Mouse (Mus musculus): ENCODE measurements at regions not wholly inside any gene's neighbourhood (a gene's known extent, or its start where the extent isn't known, plus 50 kb on each side); places are given as distances from the start of the nearest gene placed in this dataset.
A peak's percentile ranks its signal among the peaks of the same experiment; 100 is the strongest.

DNA sequence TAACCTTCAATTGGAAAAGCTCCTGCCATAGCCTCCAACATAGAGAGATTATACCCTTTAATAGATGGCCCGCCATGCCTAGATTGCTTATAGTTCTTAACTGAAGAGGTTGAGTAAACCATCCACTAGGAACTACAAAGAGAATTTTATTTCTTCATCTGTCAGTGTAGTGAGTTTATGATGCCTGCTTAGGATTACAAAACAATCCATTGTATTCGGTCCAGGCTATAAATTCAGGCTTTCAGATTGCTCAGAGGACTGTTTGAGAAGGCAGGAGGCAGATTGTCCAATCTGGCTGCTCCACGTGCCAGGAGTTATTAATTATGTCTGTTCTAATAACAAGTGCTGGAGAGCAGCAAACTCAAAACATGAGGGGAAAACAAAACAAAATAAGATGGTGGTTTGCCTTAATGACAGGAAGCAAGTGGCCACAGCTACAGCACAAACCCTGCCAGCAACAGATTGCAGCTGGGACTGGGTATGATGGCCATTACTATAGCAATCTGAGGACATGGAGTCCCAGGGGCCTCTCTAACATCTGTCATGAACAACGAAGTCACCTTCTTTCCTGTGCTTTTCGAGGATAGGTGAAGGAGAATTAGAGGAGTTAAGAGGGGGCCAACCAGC lies 154.4 kb upstream of the Bcl6 start:
- H3K27me3 ChIP-seq (ENCODE audit: poor library complexity, severe bottlenecking), result no peaks in the 10 kb centered on the region
- no peaks in the 10 kb centered on the region for H3K4me1 ChIP-seq
- no peak for DNase-seq (ENCODE audit: extremely low spot score, low spot score)
- WGBS, result 79% methylated on average over 5 of the region's 5 CpGs
- H3K9me3 ChIP-seq, result no peaks in the 10 kb centered on the region
- no peak overlapping the region for H3K27ac ChIP-seq
- H3K4me3 ChIP-seq, result no peak overlapping the region
- H3K36me3 ChIP-seq (replicated peaks), result no peaks in the 10 kb centered on the region

GRCm38 (mm10) chr16:24139109-24139508 lies 150.5 kb upstream of the Bcl6 start:
- 83% methylated on average over 3 of the region's 3 CpGs for whole genome bisulfite sequencing
- H3K27me3 ChIP-seq (ENCODE audit: poor library complexity, severe bottlenecking), result no peaks in the 10 kb centered on the region

GRCm38 (mm10) chr16:24137266-24138033 lies 148.8 kb upstream of the Bcl6 start:
- Histone ChIP-seq H3K27me3 (ENCODE audit: poor library complexity, severe bottlenecking) (no peaks in the 10 kb centered on the region), H3K36me3 (replicated peaks) (no peaks in the 10 kb centered on the region), H3K4me1 (peaks cover 29% of the 10 kb centered on the region), H3K4me3 (no peak overlapping the region), H3K9me3 (no peaks in the 10 kb centered on the region), H3K27ac (no peak overlapping the region)
- no peak for DNase-seq (ENCODE audit: extremely low spot score, low spot score)
- 66% methylated on average over 7 of the region's 7 CpGs for WGBS

More at GRCm38 (mm10) chr16:24139109-24139508, 150.5 kb upstream of the Bcl6 start:
- H3K4me3 ChIP-seq, result no peak overlapping the region
- H3K36me3 ChIP-seq (replicated peaks), result no peaks in the 10 kb centered on the region
- no peak for DNase-seq (ENCODE audit: extremely low spot score, low spot score)
- peaks cover 18% of the 10 kb centered on the region for H3K4me1 ChIP-seq
- no peak overlapping the region for H3K27ac ChIP-seq
- no peaks in the 10 kb centered on the region for H3K9me3 ChIP-seq

DNA sequence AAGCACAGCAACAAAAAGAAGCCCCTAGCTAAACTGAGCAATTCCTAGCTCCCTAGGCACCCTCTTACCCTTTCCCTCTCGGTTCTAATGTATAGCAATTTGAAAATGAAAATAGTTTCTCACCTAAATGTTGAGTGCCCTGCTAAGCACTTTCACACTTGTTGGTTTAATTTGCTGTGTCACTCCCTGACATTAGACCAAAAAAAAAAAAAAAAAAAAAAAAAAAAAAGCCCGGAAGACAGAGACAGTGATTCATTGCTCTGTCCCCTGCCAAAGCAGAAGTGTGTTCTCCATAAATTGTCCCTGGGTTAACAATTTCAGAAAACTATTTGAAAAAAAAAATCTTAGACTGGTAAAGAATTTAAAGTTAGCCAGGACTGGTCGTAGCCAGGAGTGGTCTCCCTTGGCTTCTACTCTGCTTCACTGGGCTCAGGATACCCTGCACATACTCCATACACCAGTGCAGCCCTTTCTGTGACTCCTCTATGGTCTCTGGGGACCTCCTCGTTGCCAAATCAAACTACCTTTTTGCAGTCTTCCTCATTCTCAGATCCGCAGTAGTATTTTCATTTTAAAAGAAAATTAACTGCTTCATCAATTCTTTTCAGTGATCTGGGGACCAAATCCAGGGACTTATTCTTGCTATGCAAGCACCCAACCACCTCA lies 148.0 kb upstream of the Bcl6 start:
- no peak for DNase-seq (ENCODE audit: extremely low spot score, low spot score)
- H3K27ac ChIP-seq, result no peak overlapping the region
- 65% methylated on average over 5 of the region's 5 CpGs for WGBS
- no peaks in the 10 kb centered on the region for H3K36me3 ChIP-seq (replicated peaks)
- no peak overlapping the region for H3K4me3 ChIP-seq
- H3K27me3 ChIP-seq (ENCODE audit: poor library complexity, severe bottlenecking), result no peaks in the 10 kb centered on the region
- H3K9me3 ChIP-seq, result no peaks in the 10 kb centered on the region
- peaks cover 29% of the 10 kb centered on the region for H3K4me1 ChIP-seq

DNA sequence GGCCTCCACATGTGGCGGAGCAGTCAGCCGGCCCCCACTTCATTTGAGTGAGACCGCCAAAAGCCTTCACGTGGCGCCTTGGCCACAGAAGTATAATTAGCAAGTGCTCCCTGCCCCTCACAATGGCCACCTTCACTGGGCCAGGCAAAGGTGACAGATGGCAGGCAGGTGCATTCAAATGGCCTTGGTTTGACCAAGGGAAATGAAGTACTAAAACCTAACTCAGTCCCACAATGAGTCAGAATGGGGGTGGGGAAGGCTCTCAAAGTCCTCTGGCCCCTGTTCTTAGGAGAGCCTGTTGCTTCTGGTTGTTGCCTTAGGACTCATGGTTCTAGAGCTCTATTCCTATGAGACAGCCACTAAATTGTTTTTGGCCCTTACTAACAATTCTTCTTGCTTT lies 147.2 kb upstream of the Bcl6 start:
- Histone ChIP-seq H3K4me3 (no peak overlapping the region), H3K4me1 (peaks cover 29% of the 10 kb centered on the region), H3K27me3 (ENCODE audit: poor library complexity, severe bottlenecking) (no peaks in the 10 kb centered on the region), H3K36me3 (replicated peaks) (no peaks in the 10 kb centered on the region), H3K9me3 (no peaks in the 10 kb centered on the region), H3K27ac (no peak overlapping the region)
- 96% methylated on average over 5 of the region's 5 CpGs for WGBS
- no peak for DNase-seq (ENCODE audit: extremely low spot score, low spot score)

DNA sequence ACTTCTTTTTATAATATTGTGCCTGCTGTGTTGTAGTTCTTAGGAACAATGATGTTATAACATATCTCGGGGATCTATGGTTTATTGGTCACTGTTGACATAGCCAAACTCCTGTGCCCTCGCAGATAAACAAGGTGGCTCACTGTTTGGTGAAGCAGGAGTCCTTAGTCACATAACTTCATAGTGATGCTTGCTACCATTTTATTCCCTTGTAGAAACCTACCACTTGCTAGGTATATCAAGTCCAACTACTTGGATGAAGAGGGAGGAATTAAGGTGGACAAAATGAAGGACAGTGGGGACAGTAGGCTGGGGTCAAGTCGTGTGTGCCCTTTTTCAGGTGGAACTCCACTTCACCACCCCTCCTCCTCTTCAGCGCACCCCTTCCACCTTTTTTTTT lies 146.7 kb upstream of the Bcl6 start:
- Histone ChIP-seq H3K27me3 (ENCODE audit: poor library complexity, severe bottlenecking) (no peaks in the 10 kb centered on the region), H3K4me3 (no peak overlapping the region), H3K4me1 (peaks cover 29% of the 10 kb centered on the region), H3K9me3 (no peaks in the 10 kb centered on the region), H3K36me3 (replicated peaks) (no peaks in the 10 kb centered on the region), H3K27ac (no peak overlapping the region)
- no peak for DNase-seq (ENCODE audit: extremely low spot score, low spot score)
- WGBS, result 92% methylated on average over 3 of the region's 4 CpGs

DNA sequence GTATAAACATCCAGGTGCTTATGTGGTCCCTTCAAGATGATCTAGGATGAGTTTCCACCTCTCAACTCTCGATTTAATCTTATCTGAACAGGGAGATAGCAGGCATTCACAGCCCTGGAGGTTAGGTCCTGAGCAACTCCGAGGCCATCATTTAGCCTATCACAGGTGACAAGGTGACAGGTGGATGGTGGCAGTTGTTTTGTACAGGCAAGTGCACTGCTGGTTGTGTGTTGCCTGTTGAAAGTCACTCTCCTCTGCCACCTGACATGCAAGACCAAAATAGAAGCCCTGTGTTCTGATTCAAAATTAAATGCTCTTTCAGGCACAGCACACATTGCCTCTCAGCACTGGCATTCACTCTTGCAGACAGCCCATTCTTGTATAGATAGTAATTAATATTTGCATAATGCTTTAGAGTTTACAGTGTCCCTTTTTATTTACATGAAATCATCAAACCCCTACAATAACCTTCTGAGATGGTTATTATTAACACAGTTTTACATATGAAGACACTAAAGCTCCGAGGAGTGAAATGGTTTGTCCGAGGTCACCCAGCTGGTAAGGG lies 145.9 kb upstream of the Bcl6 start:
- Histone ChIP-seq H3K4me3 (no peak overlapping the region), H3K4me1 (peaks cover 29% of the 10 kb centered on the region), H3K9me3 (no peaks in the 10 kb centered on the region), H3K27me3 (ENCODE audit: poor library complexity, severe bottlenecking) (no peaks in the 10 kb centered on the region), H3K27ac (no peak overlapping the region), H3K36me3 (replicated peaks) (no peaks in the 10 kb centered on the region)
- DNase-seq (ENCODE audit: extremely low spot score, low spot score), result no peak
- 89% methylated on average over 4 of the region's 4 CpGs for WGBS

GRCm38 (mm10) chr16:24130646-24131045 lies 142.0 kb upstream of the Bcl6 start:
- H3K27ac ChIP-seq, result no peak overlapping the region
- H3K27me3 ChIP-seq (ENCODE audit: poor library complexity, severe bottlenecking), result no peaks in the 10 kb centered on the region
- DNase-seq (ENCODE audit: extremely low spot score, low spot score), result no peak
- peaks cover 27% of the 10 kb centered on the region for H3K4me1 ChIP-seq
- H3K9me3 ChIP-seq, result no peaks in the 10 kb centered on the region
- H3K36me3 ChIP-seq (replicated peaks), result no peaks in the 10 kb centered on the region
- no peak overlapping the region for H3K4me3 ChIP-seq

GRCm38 (mm10) chr16:24129701-24130100 lies 141.0 kb upstream of the Bcl6 start:
- peaks cover 27% of the 10 kb centered on the region for H3K4me1 ChIP-seq
- no peak for DNase-seq (ENCODE audit: extremely low spot score, low spot score)
- WGBS, result 90% methylated on average over 4 of the region's 4 CpGs
- H3K27me3 ChIP-seq (ENCODE audit: poor library complexity, severe bottlenecking), result no peaks in the 10 kb centered on the region
- no peaks in the 10 kb centered on the region for H3K9me3 ChIP-seq
- H3K4me3 ChIP-seq, result no peak overlapping the region
- no peak overlapping the region for H3K27ac ChIP-seq
- no peaks in the 10 kb centered on the region for H3K36me3 ChIP-seq (replicated peaks)

DNA sequence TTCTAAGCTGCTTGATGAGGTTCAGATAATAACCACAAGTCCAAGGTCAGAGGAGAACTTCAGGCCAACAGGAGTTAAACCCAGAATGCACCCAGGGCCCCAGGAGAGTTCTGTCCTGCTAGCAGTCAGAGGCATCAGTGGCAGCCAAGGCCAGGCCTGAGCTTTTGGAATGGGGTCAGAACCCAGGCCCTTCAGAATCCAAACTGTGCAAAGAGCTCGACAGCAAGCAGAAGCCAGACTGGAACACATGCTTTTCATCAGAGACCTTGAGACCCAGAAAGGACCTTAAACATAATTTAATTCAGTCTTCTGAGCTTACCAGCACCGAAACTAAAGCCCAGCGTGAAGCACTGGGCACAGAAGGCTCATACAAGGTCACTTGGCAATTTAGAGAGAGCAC lies 139.9 kb upstream of the Bcl6 start:
- no peaks in the 10 kb centered on the region for H3K9me3 ChIP-seq
- no peak for DNase-seq (ENCODE audit: extremely low spot score, low spot score)
- WGBS, result 41% methylated on average over 3 of the region's 3 CpGs

DNA sequence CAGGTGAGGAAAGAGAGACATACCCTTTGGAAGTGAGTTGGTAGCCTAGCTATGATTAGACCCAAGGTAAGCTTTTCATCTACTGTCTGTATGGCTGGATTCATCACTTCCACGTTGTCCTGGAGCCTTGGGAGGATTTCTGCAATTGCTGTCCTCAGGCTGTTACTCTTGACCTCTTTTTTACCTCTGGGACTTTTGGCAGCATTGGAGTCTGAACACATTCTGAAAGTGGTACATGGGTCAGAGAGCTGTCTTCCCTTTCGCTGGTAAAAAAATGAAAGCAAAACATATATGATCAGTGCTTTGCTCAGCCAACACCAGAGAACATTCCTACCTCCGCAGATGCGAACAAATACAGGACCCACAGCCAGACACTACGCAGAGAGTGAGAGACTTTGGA lies 136.1 kb upstream of the Bcl6 start:
- 90% methylated on average over 5 of the region's 5 CpGs for WGBS

More for the DNA sequence above, 139.9 kb upstream of the Bcl6 start:
- no peaks in the 10 kb centered on the region for H3K36me3 ChIP-seq (replicated peaks)
- H3K27me3 ChIP-seq (ENCODE audit: poor library complexity, severe bottlenecking), result no peaks in the 10 kb centered on the region
- 0 out of 2 replicates have a peak overlapping the region, but pooled peaks have one; percentile 15 for H3K27ac ChIP-seq
- peaks cover 16% of the 10 kb centered on the region for H3K4me1 ChIP-seq
- no peak overlapping the region for H3K4me3 ChIP-seq

DNA sequence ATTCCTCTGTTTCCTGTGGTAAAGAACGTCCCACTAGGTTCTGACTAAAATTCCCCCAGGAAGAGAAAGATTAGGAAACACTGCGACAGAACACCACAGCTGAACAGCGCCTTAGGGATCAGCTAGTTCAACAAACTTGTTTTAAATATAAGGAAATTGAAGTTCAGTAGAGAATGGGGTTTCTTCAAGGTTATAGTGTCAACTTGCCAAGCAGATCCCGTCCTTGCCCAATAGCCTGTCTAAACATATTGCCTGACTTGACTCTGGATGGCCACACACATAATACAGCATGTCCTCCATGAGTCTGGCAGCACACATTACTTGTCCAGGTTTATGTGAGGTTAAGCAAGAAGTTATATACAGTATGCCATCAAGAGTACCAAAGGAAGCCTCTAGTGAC lies 135.4 kb upstream of the Bcl6 start:
- no peaks in the 10 kb centered on the region for H3K36me3 ChIP-seq (replicated peaks)
- WGBS, result 85% methylated on average over 4 of the region's 4 CpGs
- no peaks in the 10 kb centered on the region for H3K27me3 ChIP-seq (ENCODE audit: poor library complexity, severe bottlenecking)
- H3K4me1 ChIP-seq, result peaks cover 9% of the 10 kb centered on the region
- no peaks in the 10 kb centered on the region for H3K9me3 ChIP-seq
- no peak for DNase-seq (ENCODE audit: extremely low spot score, low spot score)
- no peak overlapping the region for H3K27ac ChIP-seq
- no peak overlapping the region for H3K4me3 ChIP-seq

More for the DNA sequence above, 136.1 kb upstream of the Bcl6 start:
- Histone ChIP-seq H3K27ac (no peak overlapping the region), H3K4me3 (no peak overlapping the region), H3K4me1 (peaks cover 11% of the 10 kb centered on the region), H3K27me3 (ENCODE audit: poor library complexity, severe bottlenecking) (no peaks in the 10 kb centered on the region), H3K9me3 (no peaks in the 10 kb centered on the region), H3K36me3 (replicated peaks) (no peaks in the 10 kb centered on the region)
- DNase-seq (ENCODE audit: extremely low spot score, low spot score), result no peak

- Histone ChIP-seq H3K27me3 (ENCODE audit: poor library complexity, severe bottlenecking) (no peaks in the 10 kb centered on the region), H3K4me1 (no peaks in the 10 kb centered on the region), H3K27ac (no peak overlapping the region), H3K36me3 (replicated peaks) (no peaks in the 10 kb centered on the region), H3K9me3 (no peaks in the 10 kb centered on the region), H3K4me3 (no peak overlapping the region)
- no peak for DNase-seq (ENCODE audit: extremely low spot score, low spot score)
- 93% methylated on average over 6 of the region's 6 CpGs for WGBS
Measured at GRCm38 (mm10) chr16:24121633-24122032, 133.0 kb upstream of the Bcl6 start.

All from forebrain, embryonic 10.5 days (tissue).